In genomic region chrX:137142546-137142945, GRCm38 (mm10) we compare ENCODE assay signal across 14 mouse cellular contexts. TPM values are rescaled to one million over a fixed set of nuclear protein-coding genes. Genes with fewer than 3 reads are reported as not detected.
DNase-seq lines count a peak whose midpoint lies in the region; ATAC-seq and TF ChIP-seq lines count a peak whose summit lies in the region.
"Had no signal": no experiment of that assay in that cellular context is flagged by ENCODE, and none has a peak within 500 bp of the region (broad histone marks: within the 10 kb centered on the region; RNA-seq: fewer than 3 reads in every experiment).

No protein-coding gene starts in this region.

- no peak; the same call in 1 of the 2 replicates for TF ChIP-seq RAD21 in CH12.LX (IDR thresholded peaks at IDR 0.05; ENCODE audit: low read depth, low read length)

- no peak overlapping the region for H3K9ac ChIP-seq in lung, embryonic 14.5 days
- no peak overlapping the region for H3K9ac ChIP-seq in CH12.LX (ENCODE audit: insufficient read depth, low read depth)
- no peak overlapping the region for H3K9ac ChIP-seq in midbrain, embryonic 15.5 days
- H3K9ac ChIP-seq in forebrain, embryonic 12.5 days: no peak overlapping the region
- H3K9ac ChIP-seq: kidney, embryonic 15.5 days had no signal

- peak; percentile 43 for TF ChIP-seq CTCF in lung, embryonic 14.5 days (IDR thresholded peaks at IDR 0.05; ENCODE audit: low read depth)
- peak in 1 of 2 experiments; percentile 52; a peak in 2 of 4 replicates for TF ChIP-seq CTCF in CH12.LX (conservative IDR thresholded peaks at IDR 0.05 in 1 of 2, IDR thresholded peaks at IDR 0.05 in 1 of 2; ENCODE audit: low read depth in 2 of 2, low read length in 2 of 2)

- peaks cover 34% of the 10 kb centered on the region for H3K79me2 ChIP-seq in CH12.LX (replicated peaks; ENCODE audit: control insufficient read depth, extremely low read depth, insufficient read depth, poor library complexity, severe bottlenecking)

- no peak for TF ChIP-seq EP300 in CH12.LX (IDR thresholded peaks at IDR 0.05; ENCODE audit: low read length)

- no peak for ATAC-seq in lung, embryonic 14.5 days (ENCODE audit: insufficient read depth)
- no peak for ATAC-seq in midbrain, embryonic 15.5 days (replicated peaks)
- no peak for ATAC-seq in forebrain, embryonic 12.5 days (ENCODE audit: low FRiP score)

- H3K36me3 ChIP-seq in lung, embryonic 14.5 days (ENCODE audit: insufficient read depth): no peaks in the 10 kb centered on the region
- H3K36me3 ChIP-seq in CH12.LX (replicated peaks in 1 of 2; ENCODE audit: control insufficient read depth in 1 of 2, insufficient read depth in 1 of 2, low read length in 1 of 2): peaks cover 5 to 13% of the 10 kb centered on the region in 2 experiments
- no peaks in the 10 kb centered on the region for H3K36me3 ChIP-seq in midbrain, embryonic 15.5 days (replicated peaks)
- no peaks in the 10 kb centered on the region for H3K36me3 ChIP-seq in forebrain, embryonic 12.5 days (replicated peaks)
- H3K36me3 ChIP-seq: kidney, embryonic 15.5 days had no signal

- H3K9me3 ChIP-seq in lung, embryonic 14.5 days (ENCODE audit: low read depth, low read length): no peaks in the 10 kb centered on the region
- no peaks in the 10 kb centered on the region for H3K9me3 ChIP-seq in CH12.LX (replicated peaks; ENCODE audit: low read length)
- no peaks in the 10 kb centered on the region for H3K9me3 ChIP-seq in midbrain, embryonic 15.5 days
- no peaks in the 10 kb centered on the region for H3K9me3 ChIP-seq in forebrain, embryonic 12.5 days
- H3K9me3 ChIP-seq: kidney, embryonic 15.5 days had no signal

- H3K27ac ChIP-seq in lung, embryonic 14.5 days (ENCODE audit: low read depth): no peak overlapping the region
- no peak overlapping the region for H3K27ac ChIP-seq in CH12.LX (ENCODE audit: insufficient read depth, low read depth)
- H3K27ac ChIP-seq in midbrain, embryonic 15.5 days: no peak overlapping the region
- H3K27ac ChIP-seq in forebrain, embryonic 12.5 days: no peak overlapping the region
- H3K27ac ChIP-seq: kidney, embryonic 15.5 days had no signal

- 30% methylated on average over 2 of the region's 2 CpGs for WGBS in lung, embryonic 14.5 days
- WGBS in midbrain, embryonic 15.5 days: 43% methylated on average over 2 of the region's 2 CpGs
- 20% methylated on average over 2 of the region's 2 CpGs for WGBS in forebrain, embryonic 12.5 days

- no peaks in the 10 kb centered on the region for H3K27me3 ChIP-seq in lung, embryonic 14.5 days (ENCODE audit: insufficient read depth, low read length)
- H3K27me3 ChIP-seq in CH12.LX (replicated peaks): no peaks in the 10 kb centered on the region
- H3K27me3 ChIP-seq in midbrain, embryonic 15.5 days (replicated peaks): no peaks in the 10 kb centered on the region
- no peaks in the 10 kb centered on the region for H3K27me3 ChIP-seq in forebrain, embryonic 12.5 days

- in situ Hi-C loops in CH12.LX (cut with MboI; ENCODE audit: low pct_ligation_motif_present, low pct_unique_long_range_greater_than_20kb, low sequenced_read_pairs): no loop called here

- H3K4me3 ChIP-seq in lung, embryonic 14.5 days (ENCODE audit: low read depth, low read length): no peak overlapping the region
- H3K4me3 ChIP-seq in CH12.LX (replicated peaks in 1 of 3; ENCODE audit: low read depth in 2 of 3, low read length in 2 of 3, poor library complexity in 1 of 3): no peak overlapping the region
- H3K4me3 ChIP-seq in midbrain, embryonic 15.5 days: no peak overlapping the region
- H3K4me3 ChIP-seq in forebrain, embryonic 12.5 days (replicated peaks): no peak overlapping the region
- H3K4me3 ChIP-seq: kidney, embryonic 15.5 days had no signal

- TF ChIP-seq POLR2A in CH12.LX (IDR thresholded peaks at IDR 0.05; ENCODE audit: low read depth, low read length): no peak

- H3K4me2 ChIP-seq in lung, embryonic 14.5 days: no peak overlapping the region
- H3K4me2 ChIP-seq in CH12.LX (ENCODE audit: insufficient read depth, low read depth, poor library complexity, severe bottlenecking): no peak overlapping the region
- no peak overlapping the region for H3K4me2 ChIP-seq in midbrain, embryonic 15.5 days
- H3K4me2 ChIP-seq in forebrain, embryonic 12.5 days: no peak overlapping the region
- H3K4me2 ChIP-seq: kidney, embryonic 15.5 days had no signal

- dilution Hi-C loops in CH12.LX (cut with MboI; ENCODE audit: extremely low pct_ligation_motif_present, extremely low pct_unique_long_range_greater_than_20kb, low sequenced_read_pairs): no loop called here

- no peaks in the 10 kb centered on the region for H3K4me1 ChIP-seq in lung, embryonic 14.5 days (ENCODE audit: insufficient read depth)
- no peaks in the 10 kb centered on the region for H3K4me1 ChIP-seq in CH12.LX (ENCODE audit: control insufficient read depth in 1 of 2, insufficient read depth in 2 of 2)
- H3K4me1 ChIP-seq in midbrain, embryonic 15.5 days: no peaks in the 10 kb centered on the region
- H3K4me1 ChIP-seq in forebrain, embryonic 12.5 days: no peaks in the 10 kb centered on the region
- H3K4me1 ChIP-seq: kidney, embryonic 15.5 days had no signal

- DNase-seq in lung, embryonic 14.5 days: peak; percentile 16
- DNase-seq in lung, adult 18-20 months: no peak
- DNase-seq in CH12.LX (ENCODE audit: extremely low read depth) (peak; percentile 66), ZHBTc4 (ENCODE audit: low read depth, low spot score) (peak; percentile 67)
- peak; percentile 10 for DNase-seq in naive thymus-derived CD4-positive, alpha-beta T cell, adult 2 months (ENCODE audit: low read depth)
- DNase-seq: adrenal gland, postnatal 10 days; cerebellum, adult 8-10 months had no signal

TF ChIP-seq in CH12.LX, 34 proteins besides CTCF, POLR2A, EP300 and RAD21:
- TF ChIP-seq ZKSCAN1 (IDR thresholded peaks at IDR 0.05; ENCODE audit: borderline replicate concordance, low read depth, low read length) (no peak), JUND (conservative IDR thresholded peaks at IDR 0.05; ENCODE audit: low read depth, low read length) (no peak), CHD2 (IDR thresholded peaks at IDR 0.05; ENCODE audit: low read length) (no peak), SMC3 (IDR thresholded peaks at IDR 0.05; ENCODE audit: low read depth, low read length) (no peak), UBTF (IDR thresholded peaks at IDR 0.05; ENCODE audit: low read depth, low read length) (no peak), GABPA (IDR thresholded peaks at IDR 0.05; ENCODE audit: insufficient replicate concordance, low read depth, low read length) (no peak), IRF4 (IDR thresholded peaks at IDR 0.05; ENCODE audit: low read depth, low read length) (no peak), MAFK (IDR thresholded peaks at IDR 0.05; ENCODE audit: insufficient replicate concordance, low read length) (no peak), MEF2A (IDR thresholded peaks at IDR 0.05; ENCODE audit: borderline replicate concordance, low read depth, low read length) (no peak), MAX (IDR thresholded peaks at IDR 0.05; ENCODE audit: low read length) (no peak)

RNA-seq across cellular contexts. Expression of gene Esx1, which starts 20.7 kb away (rescaled TPM):
- polyA plus RNA-seq in lung, embryonic 14.5 days (2014; fragmentation: Nextera tagmentation; extraction: Ambion mirVana): not detected in 2 replicates
- total RNA-seq in CH12.LX (2012; rRNA removed) (0.47 and 0.63 TPM in 2 replicates), CH12.LX (2014; rRNA removed) (0.17 TPM in 1 of 2 replicates, not detected in the other)
- polyA plus RNA-seq in CH12.LX (2012; ENCODE audit: insufficient read length, low read depth): 2.1 and 2.4 TPM in 2 replicates
- polyA plus RNA-seq in midbrain, embryonic 15.5 days (2015; fragmentation: Nextera tagmentation; extraction: Ambion mirVana): not detected in 2 replicates
- polyA plus RNA-seq in forebrain, embryonic 12.5 days (2016; fragmentation: Nextera tagmentation; extraction: Ambion mirVana): not detected in 2 replicates
- total RNA-seq: adrenal gland, postnatal 10 days; gastrocnemius, adult 18-20 months; heart, postnatal 25 days; left cerebral cortex, postnatal 14 days had no signal
- polyA plus RNA-seq: kidney, embryonic 15.5 days; lung, embryonic 16.5 days had no signal

Comparison
In these comparisons a context has a peak if more than half of its experiments do, and no peak if none do; other contexts are left out.
1. DNase-seq: peak in lung, embryonic 14.5 days (single experiment), CH12.LX (single experiment), ZHBTc4 (single experiment) and naive thymus-derived CD4-positive, alpha-beta T cell, adult 2 months (single experiment); none in lung, adult 18-20 months (0 of 2).